Mouse (Mus musculus) naive thymus-derived CD4-positive, alpha-beta T cell, adult 2 months (primary cell): ENCODE results near the gene Rcan3.
A peak's percentile ranks its signal among the peaks of the same experiment; 100 is the strongest.

Experiments
- DNase-seq: peaks from one replicate; pipeline ENCODE4 v3.0.0-alpha.2; 2011; ENCODE audit warnings: low read depth

The Rcan3 gene

GRCm38 (mm10) chr4:135413491-135413890, 20.2 kb downstream of the Rcan3 start:
- DNase-seq: no peak

- DNase-seq: peak; percentile 91
Observed at GRCm38 (mm10) chr4:135411633-135412032, 22.0 kb downstream of the Rcan3 start.

GRCm38 (mm10) chr4:135406180-135406579, 27.5 kb downstream of the Rcan3 start:
- DNase-seq: peak; percentile 96

GRCm38 (mm10) chr4:135404916-135405315, 28.7 kb downstream of the Rcan3 start:
- DNase-seq: no peak

- DNase-seq: peak; percentile 59
Observed at GRCm38 (mm10) chr4:135404048-135404447, 29.6 kb downstream of the Rcan3 start.

- DNase-seq: no peak
Observed at GRCm38 (mm10) chr4:135401881-135402280, 31.8 kb downstream of the Rcan3 start.

GRCm38 (mm10) chr4:135397991-135398390, 35.7 kb downstream of the Rcan3 start, which contains the start of gene Ncmap:
TSS of gene Ncmap (minus strand) at chr4:135398227.
- DNase-seq: no peak

- no peak for DNase-seq
Observed at GRCm38 (mm10) chr4:135397551-135397950, 36.1 kb downstream of the Rcan3 start.

GRCm38 (mm10) chr4:135396303-135396702, 37.4 kb downstream of the Rcan3 start:
- no peak for DNase-seq

GRCm38 (mm10) chr4:135395375-135395774, 38.3 kb downstream of the Rcan3 start:
- DNase-seq: no peak

GRCm38 (mm10) chr4:135394666-135395065, 39.0 kb downstream of the Rcan3 start:
- no peak for DNase-seq

GRCm38 (mm10) chr4:135393381-135393780, 40.3 kb downstream of the Rcan3 start:
- DNase-seq: no peak

GRCm38 (mm10) chr4:135392801-135393200, 40.9 kb downstream of the Rcan3 start:
- no peak for DNase-seq

GRCm38 (mm10) chr4:135391014-135391413, 42.6 kb downstream of the Rcan3 start:
- DNase-seq: peak; percentile 53

GRCm38 (mm10) chr4:135385614-135386013, 48.0 kb downstream of the Rcan3 start:
- no peak for DNase-seq

GRCm38 (mm10) chr4:135382316-135382715, 51.3 kb downstream of the Rcan3 start:
- DNase-seq: peak; percentile 91

GRCm38 (mm10) chr4:135381355-135381754, 52.3 kb downstream of the Rcan3 start:
- no peak for DNase-seq

- DNase-seq: no peak
Observed at GRCm38 (mm10) chr4:135377241-135377640, 56.4 kb downstream of the Rcan3 start.

- peak; percentile 50 for DNase-seq
Observed at GRCm38 (mm10) chr4:135375444-135375843, 58.2 kb downstream of the Rcan3 start.

GRCm38 (mm10) chr4:135373299-135373698, 60.4 kb downstream of the Rcan3 start:
- DNase-seq: peak; percentile 37

- DNase-seq: no peak
Observed at GRCm38 (mm10) chr4:135370372-135370771, 63.3 kb downstream of the Rcan3 start.

- DNase-seq: no peak
Observed at GRCm38 (mm10) chr4:135362828-135363227, 70.8 kb downstream of the Rcan3 start.
